Mouse (Mus musculus) gastrocnemius, adult 2 months (tissue): ENCODE data around the gene Cdc14b. TPM values are rescaled to one million over a fixed set of nuclear protein-coding genes. Genes with fewer than 3 reads are reported as not detected.

Experiments
- DNase-seq: peaks from one replicate; pipeline ENCODE4 v3.0.0; 2022
- H3K27ac ChIP-seq: fragments of 200-600 bp; 2 replicates; pipeline ENCODE4 v1.8.1; 2022; ENCODE audit warnings: mild to moderate bottlenecking
- H3K4me3 ChIP-seq: fragments of 200-600 bp; 2 replicates; pipeline ENCODE4 v1.8.1; 2022; ENCODE audit warnings: mild to moderate bottlenecking, moderate library complexity
- CTCF ChIP-seq: fragments of 200-600 bp; IDR thresholded peaks from 2 replicates; pipeline ENCODE4 v1.8.1; 2022; ENCODE audit warnings: antibody characterized with exemption, mild to moderate bottlenecking, moderate library complexity
- intact Hi-C: fragments of 180-260 bp; cut with DNase I; formaldehyde crosslinking; loops from one replicate; pipeline ENCODE4 v1.15.1; 2025
- total RNA-seq, 2 experiments: library from RNA; stranded (reverse); gene quantifications; 2 replicates each; pipeline ENCODE4 v1.2.3; 2021

Cdc14b gene
- total RNA-seq, 2 experiments from 2014 or later = 6.3 to 6.8 TPM

DNA sequence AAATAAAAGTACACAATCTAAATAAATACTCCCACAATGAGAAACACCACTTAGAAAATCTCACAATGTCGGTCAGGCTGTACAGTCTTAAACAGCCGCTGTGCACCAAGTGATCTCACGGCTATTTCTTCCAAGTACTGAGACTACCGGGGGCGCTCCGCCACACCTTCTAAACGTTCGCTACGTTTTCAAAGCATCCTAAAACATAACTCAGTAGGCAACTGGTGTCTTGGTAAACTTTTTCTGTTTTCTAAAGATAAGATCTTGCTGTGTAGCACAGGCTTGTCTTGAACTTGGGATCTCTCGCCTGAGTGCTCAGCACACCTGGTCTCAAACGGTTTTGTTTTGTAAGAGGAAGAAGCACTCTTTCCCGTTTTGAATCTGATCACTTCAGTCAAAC is 29.0 kb downstream of the Cdc14b start:
- no peak overlapping the region for H3K27ac ChIP-seq
- DNase-seq = no peak
- TF ChIP-seq CTCF = no peak
- intact Hi-C loops = loop anchor here (5.0 kb wide), 1 partner anchor 191 kb away; no protein-coding TSS in a partner anchor
- H3K4me3 ChIP-seq = no peak overlapping the region

DNA sequence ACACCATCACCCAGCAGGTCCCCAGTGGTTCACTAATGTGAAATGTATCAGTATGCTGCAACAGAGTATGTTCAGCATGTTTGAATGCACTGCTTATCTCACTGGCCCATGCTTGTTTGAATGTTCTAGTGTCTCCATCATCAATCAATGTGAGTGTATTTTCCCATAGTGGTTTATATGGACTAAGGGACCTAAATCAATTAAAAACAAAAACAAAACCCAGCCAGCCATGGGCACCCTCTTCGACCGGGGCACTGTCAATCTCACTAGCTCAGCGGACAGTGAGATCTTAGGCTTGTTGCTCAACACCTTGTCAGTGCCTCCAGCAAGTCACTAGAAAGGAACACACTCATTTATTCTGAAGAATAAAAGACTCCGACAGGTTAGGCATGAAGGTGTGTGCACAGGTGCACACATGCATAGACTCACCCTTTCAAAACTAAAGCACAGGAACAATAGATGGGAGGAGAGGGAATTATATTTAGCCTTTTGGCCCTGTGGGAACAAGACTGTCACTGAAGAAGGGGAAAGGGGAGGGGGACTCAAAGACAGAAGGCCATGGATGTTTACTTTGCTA is 30.3 kb downstream of the Cdc14b start:
- intact Hi-C loops = loop anchor here (5.0 kb wide), 1 partner anchor 193 kb away; no protein-coding TSS in a partner anchor
- TF ChIP-seq CTCF = no peak

DNA sequence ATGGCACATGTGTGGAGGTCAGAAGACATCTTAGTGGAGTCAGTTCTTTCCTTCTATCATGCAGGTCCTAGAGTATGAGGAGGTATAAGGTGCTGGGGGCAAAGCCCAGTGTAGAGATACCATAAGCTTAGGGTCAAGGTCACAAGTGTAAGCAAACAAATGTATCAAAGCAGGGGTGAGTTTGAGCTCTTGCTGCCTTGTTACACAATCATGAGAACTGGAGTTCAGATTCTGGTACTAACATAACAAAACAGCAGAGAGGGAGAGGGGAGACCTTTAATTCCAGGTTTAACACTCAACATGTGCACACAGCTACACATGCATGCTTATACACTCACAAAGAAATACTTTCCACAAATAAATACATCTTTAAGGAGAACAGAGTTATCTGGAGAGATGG is 32.4 kb downstream of the Cdc14b start:
- no peak for DNase-seq
- intact Hi-C loops = no loop called here
- TF ChIP-seq CTCF = no peak
- H3K4me3 ChIP-seq = no peak overlapping the region
- H3K27ac ChIP-seq = no peak overlapping the region

More for the DNA sequence above, 30.3 kb downstream of the Cdc14b start:
- no peak overlapping the region for H3K4me3 ChIP-seq
- DNase-seq = no peak
- H3K27ac ChIP-seq = no peak overlapping the region

- no peak overlapping the region for H3K27ac ChIP-seq
- intact Hi-C loops = no loop called here
- no peak for TF ChIP-seq CTCF
- no peak overlapping the region for H3K4me3 ChIP-seq
- DNase-seq = no peak
Observed at GRCm38 (mm10) chr13:64240626-64241025, 34.5 kb downstream of the Cdc14b start.

GRCm38 (mm10) chr13:64237681-64238157 is 37.4 kb downstream of the Cdc14b start:
- Histone ChIP-seq H3K4me3 (no peak overlapping the region), H3K27ac (peak overlapping the region; percentile 78)
- TF ChIP-seq CTCF = no peak
- intact Hi-C loops = no loop called here
- DNase-seq = no peak

- H3K4me3 ChIP-seq = no peak overlapping the region
- intact Hi-C loops = no loop called here
- TF ChIP-seq CTCF = no peak
- peak overlapping the region; percentile 78 for H3K27ac ChIP-seq
- no peak for DNase-seq
Observed at GRCm38 (mm10) chr13:64237000-64237680, 38.0 kb downstream of the Cdc14b start.

GRCm38 (mm10) chr13:64235777-64236176 is 39.3 kb downstream of the Cdc14b start:
- no peak for DNase-seq
- TF ChIP-seq CTCF = no peak
- Histone ChIP-seq H3K4me3 (no peak overlapping the region), H3K27ac (peak overlapping the region; percentile 78)
- intact Hi-C loops = no loop called here

GRCm38 (mm10) chr13:64235062-64235715 is 39.9 kb downstream of the Cdc14b start:
- intact Hi-C loops = no loop called here
- H3K27ac ChIP-seq = peak overlapping the region; percentile 78
- no peak overlapping the region for H3K4me3 ChIP-seq
- no peak for TF ChIP-seq CTCF
- no peak for DNase-seq

GRCm38 (mm10) chr13:64233139-64233538 is 42.0 kb downstream of the Cdc14b start:
- no peak for TF ChIP-seq CTCF
- H3K4me3 ChIP-seq = no peak overlapping the region
- no peak for DNase-seq
- H3K27ac ChIP-seq = no peak overlapping the region
- intact Hi-C loops = no loop called here

GRCm38 (mm10) chr13:64226725-64227124 is 48.4 kb downstream of the Cdc14b start:
- intact Hi-C loops = no loop called here
- Histone ChIP-seq H3K27ac (no peak overlapping the region), H3K4me3 (no peak overlapping the region)
- DNase-seq = no peak
- TF ChIP-seq CTCF = no peak

DNA sequence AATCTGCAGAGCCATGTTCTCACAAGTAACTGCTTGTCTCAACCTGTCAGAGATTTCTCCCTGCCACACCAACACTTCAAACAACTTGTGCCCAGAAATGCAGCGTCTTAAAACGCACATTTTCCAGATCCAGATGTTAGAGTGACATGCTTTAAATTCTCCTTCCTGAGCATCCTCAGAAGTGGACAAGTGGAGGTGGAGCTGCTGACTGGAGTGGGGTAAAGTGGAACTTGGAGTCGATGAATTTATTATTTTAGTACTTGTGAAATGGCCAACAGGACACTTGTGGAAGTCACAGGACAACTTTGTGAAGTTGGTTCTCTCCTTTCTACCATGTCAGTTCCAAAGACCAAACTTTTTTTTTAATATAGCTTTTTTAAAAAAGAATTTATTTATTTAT is 49.4 kb downstream of the Cdc14b start:
- DNase-seq = no peak
- H3K4me3 ChIP-seq = no peak overlapping the region
- intact Hi-C loops = no loop called here
- TF ChIP-seq CTCF = no peak
- no peak overlapping the region for H3K27ac ChIP-seq

DNA sequence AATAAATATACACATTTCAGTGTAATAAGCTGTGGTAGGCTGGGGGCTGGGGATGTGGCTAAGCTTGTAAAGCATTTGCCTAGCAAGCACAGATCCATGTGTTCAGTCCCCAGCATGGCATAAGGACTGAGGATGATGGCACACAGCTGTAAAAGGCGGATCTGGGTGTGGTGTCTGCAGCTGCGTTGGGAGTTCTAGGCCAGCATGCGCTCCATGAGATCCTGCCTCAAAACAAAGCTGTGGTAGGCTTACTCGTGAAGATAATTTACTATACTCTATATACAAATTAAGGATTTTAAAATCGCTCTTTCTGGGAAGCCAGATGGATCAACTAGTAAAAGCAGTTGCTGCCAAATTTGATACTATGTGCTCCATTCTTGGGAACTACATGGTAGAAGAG is 60.2 kb downstream of the Cdc14b start:
- intact Hi-C loops = no loop called here
- Histone ChIP-seq H3K4me3 (no peak overlapping the region), H3K27ac (no peak overlapping the region)
- no peak for TF ChIP-seq CTCF
- no peak for DNase-seq

- Histone ChIP-seq H3K27ac (no peak overlapping the region), H3K4me3 (no peak overlapping the region)
- no peak for TF ChIP-seq CTCF
- intact Hi-C loops = no loop called here
- DNase-seq = no peak
Observed at GRCm38 (mm10) chr13:64211995-64212603, 63.0 kb downstream of the Cdc14b start.
